Mouse (Mus musculus) forebrain, embryonic 11.5 days (tissue): Measurements from ENCODE around the gene Btbd8. TPM values are rescaled to one million over a fixed set of nuclear protein-coding genes. Genes with fewer than 3 reads are reported as not detected.

ENCODE experiments used
- ATAC-seq: fragments of 200-750 bp; cut with Nextera tagmentation; replicated peaks from 2 replicates; pipeline ENCODE4 v1.8.0; 2017; ENCODE audit warnings: moderate TSS enrichment; ENCODE audit not compliant: low FRiP score
- DNase-seq: peaks from one replicate; pipeline ENCODE4 v3.0.0-alpha.2; 2017; ENCODE audit warnings: low spot score
- H3K27ac ChIP-seq: fragments of 300-500 bp; sonication (generic); 2 replicates; pipeline ENCODE4 v1.5.1; 2014; ENCODE audit warnings: low read depth, low read length
- H3K27me3 ChIP-seq: fragments of 300-500 bp; sonication (generic); 2 replicates; pipeline ENCODE4 v1.6.1; 2014; ENCODE audit warnings: mild to moderate bottlenecking, low read length, mixed read lengths; ENCODE audit not compliant: control insufficient read depth, insufficient read depth
- H3K36me3 ChIP-seq: fragments of 300-500 bp; sonication (generic); 2 replicates; pipeline ENCODE4 v1.6.1; 2014; ENCODE audit warnings: mild to moderate bottlenecking, low read length, moderate library complexity, mixed read lengths; ENCODE audit not compliant: control insufficient read depth, insufficient read depth
- H3K4me1 ChIP-seq: fragments of 300-500 bp; sonication (generic); replicated peaks from 2 replicates; pipeline ENCODE4 v1.6.1; 2014; ENCODE audit warnings: low read length, mixed read lengths; ENCODE audit not compliant: control insufficient read depth, insufficient read depth
- H3K4me2 ChIP-seq: fragments of 300-500 bp; sonication (generic); 2 replicates; pipeline ENCODE4 v1.6.1; 2014; ENCODE audit warnings: low read depth, mild to moderate bottlenecking, low read length, moderate library complexity, mixed read lengths; ENCODE audit not compliant: severe bottlenecking
- H3K4me3 ChIP-seq: fragments of 300-500 bp; sonication (generic); 2 replicates; pipeline ENCODE4 v1.5.1; 2014; ENCODE audit warnings: low read depth, low read length
- H3K9ac ChIP-seq: fragments of 300-500 bp; sonication (generic); 2 replicates; pipeline ENCODE4 v1.6.1; 2014; ENCODE audit warnings: low read length
- H3K9me3 ChIP-seq: fragments of 300-500 bp; sonication (generic); 2 replicates; pipeline ENCODE4 v1.6.1; 2016; ENCODE audit warnings: low read length, mixed read lengths; ENCODE audit not compliant: control insufficient read depth
- WGBS: fragments of 180-500 bp; shearing (Covaris S2); extraction: QIAGEN DNeasy Blood & Tissue Kit; methylation state at CpG from one replicate; pipeline ENCODE4 v1.1.7; 2014; 5-methylcytosine and 5-hydroxymethylcytosine counted together
- polyA plus RNA-seq: library from polyadenylated mRNA; unstranded; fragments of >200 nt; fragmentation: Nextera tagmentation; extraction: Ambion mirVana; gene quantifications from 2 replicates; pipeline ENCODE4 v1.2.1, GENCODE M21; 2014

Gene Btbd8
- polyA plus RNA-seq, 1 experiment from 2014 or later: 10.0 TPM

DNA sequence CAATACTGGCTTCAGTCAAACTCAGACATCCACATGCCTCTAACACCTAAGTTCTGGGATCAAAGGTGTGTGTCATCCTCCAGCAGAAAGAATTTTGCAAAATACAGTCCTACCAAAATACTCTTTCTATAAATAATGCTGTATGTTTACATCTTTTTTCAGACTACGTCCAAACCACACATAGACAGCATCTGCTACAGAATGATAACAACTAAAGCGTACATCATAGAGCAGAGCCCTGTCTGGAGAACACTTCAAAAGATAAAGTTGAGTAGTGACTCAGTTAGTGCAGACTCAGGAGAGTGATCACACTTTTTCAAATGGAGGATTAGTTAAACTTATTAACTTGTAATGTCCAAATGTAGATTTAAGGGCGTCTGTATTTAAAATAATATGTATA is 110.2 kb downstream of the Btbd8 start:
- no peak overlapping the region for H3K9ac ChIP-seq

GRCm38 (mm10) chr5:107548444-107548843 is 110.6 kb downstream of the Btbd8 start:
- no peak for ATAC-seq
- no peak for DNase-seq
- Histone ChIP-seq H3K4me2 (no peak overlapping the region), H3K9ac (no peak overlapping the region), H3K4me3 (no peak overlapping the region), H3K36me3 (no peaks in the 10 kb centered on the region), H3K9me3 (no peaks in the 10 kb centered on the region), H3K27me3 (no peaks in the 10 kb centered on the region), H3K4me1 (no peaks in the 10 kb centered on the region), H3K27ac (no peak overlapping the region)
- 85% methylated on average over 3 of the region's 3 CpGs for WGBS

More for the DNA sequence above, 110.2 kb downstream of the Btbd8 start:
- Histone ChIP-seq H3K4me2 (no peak overlapping the region), H3K4me1 (no peaks in the 10 kb centered on the region), H3K27me3 (no peaks in the 10 kb centered on the region), H3K9me3 (no peaks in the 10 kb centered on the region), H3K36me3 (no peaks in the 10 kb centered on the region), H3K27ac (no peak overlapping the region), H3K4me3 (no peak overlapping the region)
- ATAC-seq: no peak
- DNase-seq: no peak
- 85% methylated on average over 3 of the region's 3 CpGs for WGBS

- H3K9ac ChIP-seq: no peak overlapping the region
- WGBS: 93% methylated on average over 5 of the region's 5 CpGs
- H3K4me2 ChIP-seq: no peak overlapping the region
- H3K9me3 ChIP-seq: no peaks in the 10 kb centered on the region
- no peak overlapping the region for H3K4me3 ChIP-seq
- DNase-seq (no peak), ATAC-seq (no peak)
- H3K36me3 ChIP-seq: no peaks in the 10 kb centered on the region
- no peak overlapping the region for H3K27ac ChIP-seq
- no peaks in the 10 kb centered on the region for H3K27me3 ChIP-seq
- no peaks in the 10 kb centered on the region for H3K4me1 ChIP-seq
These were observed 116.5 kb downstream of the Btbd8 start for GRCm38 (mm10) chr5:107554336-107554735.

DNA sequence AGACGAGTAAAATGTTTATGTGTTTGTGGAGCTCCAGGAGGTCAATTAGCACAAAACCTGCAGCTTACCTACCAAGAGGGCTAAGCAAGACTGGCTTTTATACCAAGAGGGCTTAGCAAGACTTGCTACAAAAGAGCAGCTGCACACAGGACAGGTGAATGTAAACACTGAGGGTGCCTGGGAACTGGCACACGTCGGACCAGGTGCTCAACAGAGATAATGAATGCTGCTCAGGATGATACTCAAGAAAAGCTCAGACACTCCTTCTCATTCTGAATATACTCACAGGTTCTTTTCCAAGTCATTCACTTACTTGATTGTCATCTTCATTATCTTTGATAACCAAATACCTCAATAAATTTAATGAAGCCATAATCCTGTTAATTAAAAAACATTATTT is 119.2 kb downstream of the Btbd8 start:
- H3K4me3 ChIP-seq: no peak overlapping the region
- H3K9ac ChIP-seq: no peak overlapping the region
- no peaks in the 10 kb centered on the region for H3K9me3 ChIP-seq
- ATAC-seq: no peak
- H3K27ac ChIP-seq: no peak overlapping the region
- no peaks in the 10 kb centered on the region for H3K27me3 ChIP-seq
- no peaks in the 10 kb centered on the region for H3K36me3 ChIP-seq
- H3K4me1 ChIP-seq: no peaks in the 10 kb centered on the region
- 83% methylated on average over 3 of the region's 3 CpGs for WGBS
- no peak overlapping the region for H3K4me2 ChIP-seq
- no peak for DNase-seq

Other genes starting within 250 kb of the Btbd8 start
- gene Tgfbr3, start 148.4 kb upstream of the Btbd8 start, polyA plus RNA-seq: 6.9 and 7.6 TPM in 2 replicates
- gene Brdt, start 106.8 kb upstream of the Btbd8 start, polyA plus RNA-seq: 1.1 and 1.2 TPM in 2 replicates
- gene Ephx4, start 35.3 kb upstream of the Btbd8 start, polyA plus RNA-seq: 0.95 and 1.1 TPM in 2 replicates
- gene Lpcat2b, start 6.4 kb upstream of the Btbd8 start, polyA plus RNA-seq: not detected in 2 replicates
- 0.48 and 0.63 TPM in 2 replicates for gene Gm42669, start 69.6 kb downstream of the Btbd8 start, polyA plus RNA-seq
- 0.16 TPM in 1 of 2 replicates, not detected in the other for gene 1700028K03Rik, start 96.7 kb downstream of the Btbd8 start, polyA plus RNA-seq
- 16.6 and 21.1 TPM in 2 replicates for gene Rpap2, start 159.4 kb downstream of the Btbd8 start, polyA plus RNA-seq
- 30.2 and 34.2 TPM in 2 replicates for gene Glmn, start 159.9 kb downstream of the Btbd8 start, polyA plus RNA-seq